Mouse (Mus musculus): ENCODE results near the gene Dis3l2. TPM values are rescaled to one million over a fixed set of nuclear protein-coding genes. Genes with fewer than 3 reads are reported as not detected.

Dis3l2 gene
- total and polyA plus RNA-seq, 2 experiments from 2014 or later, result 33.3 to 45.7 TPM

- DNase-seq (ENCODE audit: low spot score) (no peak), ATAC-seq (ENCODE audit: low FRiP score) (no peak)
- 92% methylated on average over 1 of the region's 1 CpGs for WGBS
- Histone ChIP-seq H3K4me1 (ENCODE audit: insufficient read depth, low read length) (no peaks in the 10 kb centered on the region), H3K4me3 (ENCODE audit: low read depth, low read length) (no peak overlapping the region), H3K4me2 (ENCODE audit: low read depth, low read length, poor library complexity, severe bottlenecking) (no peak overlapping the region), H3K9me3 (ENCODE audit: low read length) (no peaks in the 10 kb centered on the region), H3K36me3 (ENCODE audit: insufficient read depth, low read length) (peaks cover 17% of the 10 kb centered on the region), H3K27ac (ENCODE audit: low read depth, low read length) (no peak overlapping the region), H3K27me3 (ENCODE audit: insufficient read depth, low read length) (no peaks in the 10 kb centered on the region), H3K9ac (replicated peaks; ENCODE audit: low read length, poor library complexity, severe bottlenecking) (no peak overlapping the region)
- no peak for TF ChIP-seq CTCF (IDR thresholded peaks at IDR 0.05)
Measured at GRCm38 (mm10) chr1:87050700-87051099, 347.1 kb downstream of the Dis3l2 start.

- TF ChIP-seq CTCF (IDR thresholded peaks at IDR 0.05), result no peak
- DNase-seq (ENCODE audit: low spot score) (no peak), ATAC-seq (ENCODE audit: low FRiP score) (no peak)
- no peak overlapping the region for H3K4me3 ChIP-seq (ENCODE audit: low read depth, low read length)
- no peak overlapping the region for H3K27ac ChIP-seq (ENCODE audit: low read depth, low read length)
- H3K9me3 ChIP-seq (ENCODE audit: low read length), result no peaks in the 10 kb centered on the region
- peaks cover 17% of the 10 kb centered on the region for H3K36me3 ChIP-seq (ENCODE audit: insufficient read depth, low read length)
- 89% methylated on average over 4 of the region's 4 CpGs for WGBS
- H3K4me1 ChIP-seq (ENCODE audit: insufficient read depth, low read length), result no peaks in the 10 kb centered on the region
- no peak overlapping the region for H3K4me2 ChIP-seq (ENCODE audit: low read depth, low read length, poor library complexity, severe bottlenecking)
- H3K9ac ChIP-seq (replicated peaks; ENCODE audit: low read length, poor library complexity, severe bottlenecking), result no peak overlapping the region
- H3K27me3 ChIP-seq (ENCODE audit: insufficient read depth, low read length), result no peaks in the 10 kb centered on the region
Measured at GRCm38 (mm10) chr1:87051369-87051768, 347.8 kb downstream of the Dis3l2 start.

GRCm38 (mm10) chr1:87057075-87057474 lies 353.5 kb downstream of the Dis3l2 start:
- no peak for DNase-seq (ENCODE audit: low spot score)
- H3K4me3 ChIP-seq (ENCODE audit: low read depth, low read length), result no peak overlapping the region
- H3K4me2 ChIP-seq (ENCODE audit: low read depth, low read length, poor library complexity, severe bottlenecking), result no peak overlapping the region
- no peak overlapping the region for H3K9ac ChIP-seq (replicated peaks; ENCODE audit: low read length, poor library complexity, severe bottlenecking)
- 0 out of 2 replicates have a peak, but pooled peaks cover under 1% of the 10 kb centered on the region for H3K36me3 ChIP-seq (ENCODE audit: insufficient read depth, low read length)
- H3K9me3 ChIP-seq (ENCODE audit: low read length), result no peaks in the 10 kb centered on the region
- no peak overlapping the region for H3K27ac ChIP-seq (ENCODE audit: low read depth, low read length)
- TF ChIP-seq CTCF (IDR thresholded peaks at IDR 0.05), result no peak
- H3K4me1 ChIP-seq (ENCODE audit: insufficient read depth, low read length), result no peaks in the 10 kb centered on the region
- no peaks in the 10 kb centered on the region for H3K27me3 ChIP-seq (ENCODE audit: insufficient read depth, low read length)
- 75% methylated on average over 4 of the region's 4 CpGs for WGBS
- ATAC-seq (ENCODE audit: low FRiP score), result no peak

GRCm38 (mm10) chr1:87059042-87059665 lies 355.5 kb downstream of the Dis3l2 start:
- TF ChIP-seq CTCF (IDR thresholded peaks at IDR 0.05), result no peak
- Histone ChIP-seq H3K4me3 (ENCODE audit: low read depth, low read length) (no peak overlapping the region), H3K36me3 (ENCODE audit: insufficient read depth, low read length) (no peaks in the 10 kb centered on the region), H3K9ac (replicated peaks; ENCODE audit: low read length, poor library complexity, severe bottlenecking) (no peak overlapping the region), H3K27ac (ENCODE audit: low read depth, low read length) (no peak overlapping the region), H3K27me3 (ENCODE audit: insufficient read depth, low read length) (no peaks in the 10 kb centered on the region), H3K9me3 (ENCODE audit: low read length) (no peaks in the 10 kb centered on the region), H3K4me2 (ENCODE audit: low read depth, low read length, poor library complexity, severe bottlenecking) (no peak overlapping the region), H3K4me1 (ENCODE audit: insufficient read depth, low read length) (no peaks in the 10 kb centered on the region)
- 72% methylated on average over 8 of the region's 8 CpGs for WGBS
- DNase-seq (ENCODE audit: low spot score), result no peak
- ATAC-seq (ENCODE audit: low FRiP score), result no peak

- TF ChIP-seq CTCF (IDR thresholded peaks at IDR 0.05), result no peak
- Histone ChIP-seq H3K9ac (replicated peaks; ENCODE audit: low read length, poor library complexity, severe bottlenecking) (no peak overlapping the region), H3K4me2 (ENCODE audit: low read depth, low read length, poor library complexity, severe bottlenecking) (no peak overlapping the region), H3K27ac (ENCODE audit: low read depth, low read length) (no peak overlapping the region), H3K9me3 (ENCODE audit: low read length) (no peaks in the 10 kb centered on the region), H3K36me3 (ENCODE audit: insufficient read depth, low read length) (no peaks in the 10 kb centered on the region), H3K4me1 (ENCODE audit: insufficient read depth, low read length) (no peaks in the 10 kb centered on the region), H3K27me3 (ENCODE audit: insufficient read depth, low read length) (no peaks in the 10 kb centered on the region), H3K4me3 (ENCODE audit: low read depth, low read length) (no peak overlapping the region)
- DNase-seq (ENCODE audit: low spot score), result no peak
- ATAC-seq (ENCODE audit: low FRiP score), result no peak
Measured at GRCm38 (mm10) chr1:87060913-87061312, 357.3 kb downstream of the Dis3l2 start.

GRCm38 (mm10) chr1:87070720-87071119 lies 367.1 kb downstream of the Dis3l2 start:
- 0 out of 2 replicates have a peak, but pooled peaks have one; percentile 20 for TF ChIP-seq CTCF (IDR thresholded peaks at IDR 0.05)

More at GRCm38 (mm10) chr1:87070720-87071119, 367.1 kb downstream of the Dis3l2 start:
- ATAC-seq (ENCODE audit: low FRiP score) (no peak), DNase-seq (ENCODE audit: low spot score) (no peak)
- Histone ChIP-seq H3K4me1 (ENCODE audit: insufficient read depth, low read length) (no peaks in the 10 kb centered on the region), H3K9me3 (ENCODE audit: low read length) (no peaks in the 10 kb centered on the region), H3K4me2 (ENCODE audit: low read depth, low read length, poor library complexity, severe bottlenecking) (no peak overlapping the region), H3K36me3 (ENCODE audit: insufficient read depth, low read length) (no peaks in the 10 kb centered on the region), H3K27ac (ENCODE audit: low read depth, low read length) (no peak overlapping the region), H3K27me3 (ENCODE audit: insufficient read depth, low read length) (no peaks in the 10 kb centered on the region), H3K4me3 (ENCODE audit: low read depth, low read length) (no peak overlapping the region), H3K9ac (replicated peaks; ENCODE audit: low read length, poor library complexity, severe bottlenecking) (no peak overlapping the region)
- 53% methylated on average over 16 of the region's 16 CpGs for WGBS
